Mouse (Mus musculus) retina, embryonic 14.5 days (tissue): ENCODE data around the gene Thada.
"Not testable (repeated sequence)": the region's sequence is repeated elsewhere in the genome, so short reads cannot be mapped to it uniquely, and the experiment has no call there.

Experiments used
- DNase-seq: peaks from one replicate; pipeline ENCODE4 v3.0.0-alpha.2; 2015; ENCODE audit warnings: low spot score

Thada gene

GRCm38 (mm10) chr17:84291228-84291627 is 174.8 kb downstream of the Thada start:
- DNase-seq: not testable (repeated sequence)

DNA sequence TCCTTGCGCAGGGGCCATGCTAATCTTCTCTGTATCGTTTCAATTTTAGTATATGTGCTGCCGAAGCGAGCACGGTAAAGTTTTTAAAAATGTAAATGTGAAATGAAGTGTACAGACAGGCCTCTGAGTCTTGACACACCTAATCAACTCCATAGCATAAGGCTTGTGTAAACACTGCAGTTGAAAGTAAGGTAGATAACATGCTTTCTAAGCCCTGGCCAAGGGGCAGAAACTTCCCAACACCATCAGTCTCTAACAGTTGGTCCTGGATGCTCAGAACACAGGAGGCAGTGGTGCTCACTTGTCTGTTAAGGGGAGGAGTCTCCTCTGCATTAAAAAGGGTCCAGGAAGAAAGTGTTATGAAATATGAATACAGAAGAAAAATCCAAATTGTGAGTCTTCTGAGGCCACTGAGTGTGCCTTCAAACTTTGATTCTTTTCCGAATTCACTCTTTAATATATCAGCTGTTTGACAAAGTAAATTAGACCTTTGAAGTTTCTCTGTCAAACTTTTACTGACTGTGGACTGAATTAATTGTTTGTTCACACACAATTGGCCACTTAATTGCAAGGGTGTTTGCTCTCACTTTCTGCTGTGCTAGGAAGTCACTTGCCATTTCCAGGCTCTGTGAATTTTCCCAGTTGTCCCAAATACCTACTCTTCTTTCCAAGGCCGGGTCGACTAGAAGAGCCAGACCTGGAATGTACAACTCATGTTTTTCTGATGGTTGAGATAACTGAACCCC is 178.2 kb downstream of the Thada start:
- DNase-seq: no peak

GRCm38 (mm10) chr17:84286536-84286935 is 179.5 kb downstream of the Thada start:
- no peak for DNase-seq

- no peak for DNase-seq
Observed at GRCm38 (mm10) chr17:84282388-84283280, 183.4 kb downstream of the Thada start.

- DNase-seq: no peak
Observed at GRCm38 (mm10) chr17:84279001-84279400, 187.0 kb downstream of the Thada start.

DNA sequence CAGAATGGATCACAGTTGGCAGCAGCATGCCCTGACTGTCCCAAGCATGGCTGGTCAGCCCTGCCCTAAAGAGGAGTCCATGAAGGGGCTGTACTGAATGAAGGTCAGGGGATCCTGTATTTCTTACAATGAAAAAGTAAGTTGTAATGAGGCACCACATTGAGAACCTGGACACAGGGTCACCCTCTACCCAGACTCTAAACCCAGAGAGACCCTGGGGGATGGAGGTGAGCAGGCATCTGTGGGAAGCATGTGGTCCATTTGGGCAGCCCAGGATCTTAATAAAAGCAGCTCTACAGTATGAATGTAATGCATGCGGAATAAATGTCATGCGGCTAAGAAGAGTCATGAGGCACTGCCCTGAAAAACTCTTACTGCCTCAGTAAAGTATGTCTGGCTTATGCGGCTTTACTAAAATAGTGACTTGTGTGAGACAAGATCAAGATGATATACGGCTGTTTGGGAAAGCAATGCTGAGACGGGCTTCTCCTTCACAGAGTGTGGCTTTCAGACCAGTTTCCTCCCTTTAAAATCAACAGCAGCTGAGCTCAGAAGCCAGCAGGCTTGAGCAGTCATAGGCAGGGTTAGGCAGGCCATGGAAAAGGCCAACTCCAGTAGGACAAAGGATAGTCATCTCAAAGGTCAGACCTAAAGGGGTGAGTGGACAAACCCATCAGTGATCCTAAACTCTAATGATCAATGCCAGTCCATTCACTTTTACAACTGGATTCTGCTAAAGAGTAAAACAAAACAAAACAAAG is 187.6 kb downstream of the Thada start:
- no peak for DNase-seq

- no peak for DNase-seq
Observed at GRCm38 (mm10) chr17:84274999-84275398, 191.0 kb downstream of the Thada start.

- no peak for DNase-seq
Observed at GRCm38 (mm10) chr17:84274163-84274562, 191.8 kb downstream of the Thada start.

- no peak for DNase-seq
Observed at GRCm38 (mm10) chr17:84272557-84273261, 193.3 kb downstream of the Thada start.

DNA sequence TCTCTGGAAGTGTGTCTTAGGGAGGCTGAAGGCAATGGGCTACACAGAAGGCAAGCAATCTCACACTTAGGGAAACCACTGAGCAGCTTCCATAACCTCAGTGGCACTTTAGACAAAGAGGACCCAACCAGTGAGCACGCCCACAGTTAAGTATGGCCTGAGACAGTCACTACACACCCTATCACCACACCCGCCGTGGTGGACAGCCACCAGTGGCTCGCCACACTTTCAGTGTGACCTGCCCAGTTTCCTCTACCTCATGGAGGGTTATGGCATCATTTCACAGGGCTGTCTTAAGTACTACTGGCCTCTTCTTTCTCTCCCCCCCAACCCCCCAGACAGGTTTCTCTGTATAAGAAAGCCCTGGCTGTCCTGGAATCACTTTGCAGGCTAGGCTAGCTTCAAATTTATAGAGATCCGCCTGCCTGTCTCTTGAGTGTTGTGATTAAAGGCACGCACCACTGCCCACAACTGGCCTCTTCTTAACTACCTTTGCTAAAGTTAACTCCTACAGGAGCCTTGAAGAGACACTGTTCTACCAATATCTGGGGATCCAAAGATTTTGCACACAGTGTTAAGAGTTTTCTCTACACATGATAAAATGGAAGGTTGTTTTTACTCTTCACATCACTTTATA is 194.3 kb downstream of the Thada start:
- no peak for DNase-seq

DNA sequence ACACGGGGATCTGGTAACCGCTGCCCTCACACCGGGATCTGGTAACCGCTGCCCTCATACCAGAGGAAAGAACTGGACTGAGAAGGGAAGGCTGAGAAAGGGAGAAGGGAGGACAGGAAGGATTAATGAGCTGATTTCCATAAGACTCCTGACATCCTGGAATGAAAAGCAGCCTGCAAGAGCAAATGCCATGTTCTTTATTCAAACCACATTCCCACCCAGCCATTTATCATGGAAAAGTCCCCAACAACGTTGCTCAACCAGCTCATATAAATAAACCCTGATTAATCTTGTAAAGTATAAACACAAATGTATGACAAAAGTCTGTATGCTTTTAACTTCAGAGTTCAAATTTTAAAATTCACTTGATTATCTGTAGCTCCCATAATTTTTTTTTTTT is 196.3 kb downstream of the Thada start:
- no peak for DNase-seq

GRCm38 (mm10) chr17:84268450-84268849 is 197.6 kb downstream of the Thada start:
- no peak for DNase-seq

GRCm38 (mm10) chr17:84267456-84268074 is 198.4 kb downstream of the Thada start:
- no peak for DNase-seq

- DNase-seq: no peak
Observed at GRCm38 (mm10) chr17:84266161-84266948, 199.7 kb downstream of the Thada start.

- no peak for DNase-seq
Observed at GRCm38 (mm10) chr17:84265480-84266130, 200.4 kb downstream of the Thada start.

DNA sequence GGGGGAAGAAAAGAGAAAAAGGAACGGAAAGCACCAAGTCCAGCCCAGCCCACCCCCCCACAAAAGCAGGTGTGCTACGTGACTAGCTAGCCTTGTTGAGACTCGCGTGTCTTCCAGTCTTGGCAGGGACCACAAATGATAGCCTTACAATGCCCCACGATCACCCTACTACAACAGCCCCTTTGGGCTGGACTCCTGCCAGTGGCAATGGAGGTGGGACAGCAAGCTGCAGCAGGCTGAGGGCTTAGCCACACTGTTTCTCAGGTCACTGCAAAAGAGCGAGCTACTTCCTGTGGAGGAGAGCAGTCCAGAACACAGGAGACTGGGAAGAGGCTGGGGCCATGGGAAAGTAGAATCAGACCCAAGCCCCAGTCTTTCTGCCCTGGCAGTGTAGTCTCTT is 201.7 kb downstream of the Thada start:
- DNase-seq: no peak

- no peak for DNase-seq
Observed at GRCm38 (mm10) chr17:84263591-84263990, 202.4 kb downstream of the Thada start.

GRCm38 (mm10) chr17:84262325-84262979 is 203.6 kb downstream of the Thada start:
- DNase-seq: no peak

DNA sequence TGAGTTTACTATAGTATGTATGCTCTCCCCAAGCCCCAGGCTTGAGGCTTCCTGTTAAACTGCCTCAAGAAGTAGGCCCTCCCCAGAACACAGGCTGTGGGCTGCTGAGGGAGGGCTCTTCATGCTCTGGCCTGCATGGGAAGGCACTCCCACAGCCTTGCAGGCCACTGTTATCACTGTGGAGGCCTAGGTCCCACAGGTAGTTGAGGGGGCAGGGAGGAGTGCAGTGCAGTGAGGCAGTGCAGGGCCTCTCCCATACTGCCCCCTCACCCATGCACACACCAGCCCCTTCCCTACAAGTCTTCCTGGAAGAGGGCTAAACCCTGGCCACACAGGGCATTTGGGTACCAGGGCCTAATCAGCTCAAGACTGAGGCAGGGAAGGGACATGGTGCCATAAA is 205.0 kb downstream of the Thada start:
- no peak for DNase-seq
